Mouse (Mus musculus) lung, postnatal 0 days (tissue): ENCODE measurements around the gene Gm8068. TPM values are rescaled to one million over a fixed set of nuclear protein-coding genes. Genes with fewer than 3 reads are reported as not detected.
A peak's percentile ranks its signal among the peaks of the same experiment; 100 is the strongest.
"Not testable (repeated sequence)": the region's sequence is repeated elsewhere in the genome, so short reads cannot be mapped to it uniquely, and the experiment has no call there.

ENCODE experiments used
- ATAC-seq: fragments of 200-750 bp; cut with Nextera tagmentation; 2 replicates; pipeline ENCODE4 v1.8.0; 2017; ENCODE audit warnings: moderate library complexity
- DNase-seq: peaks from one replicate; pipeline ENCODE4 v3.0.0-alpha.2; 2016; ENCODE audit warnings: low spot score
- H3K27ac ChIP-seq: fragments of 300-500 bp; sonication (generic); 2 replicates; pipeline ENCODE4 v1.5.1; 2014; ENCODE audit warnings: antibody characterized with exemption, mild to moderate bottlenecking, low read length, mixed read lengths
- H3K27me3 ChIP-seq: fragments of 300-500 bp; sonication (generic); replicated peaks from 2 replicates; pipeline ENCODE4 v1.6.1; 2014; ENCODE audit warnings: low read length, mixed read lengths; ENCODE audit not compliant: insufficient read depth
- H3K36me3 ChIP-seq: fragments of 300-500 bp; sonication (generic); 2 replicates; pipeline ENCODE4 v1.6.1; 2014; ENCODE audit warnings: low read length, mixed read lengths; ENCODE audit not compliant: insufficient read depth
- H3K4me1 ChIP-seq: fragments of 300-500 bp; sonication (generic); 2 replicates; pipeline ENCODE4 v1.6.1; 2014; ENCODE audit warnings: antibody characterized with exemption, low read depth, low read length, mixed read lengths; ENCODE audit not compliant: insufficient read depth
- H3K4me2 ChIP-seq: fragments of 300-500 bp; sonication (generic); replicated peaks from 2 replicates; pipeline ENCODE4 v1.6.1; 2014; ENCODE audit warnings: low read depth, mild to moderate bottlenecking, low read length, moderate library complexity, mixed read lengths
- H3K4me3 ChIP-seq: fragments of 300-500 bp; sonication (generic); 2 replicates; pipeline ENCODE4 v1.5.1; 2014; ENCODE audit warnings: low read depth, low read length
- H3K9ac ChIP-seq: fragments of 300-500 bp; sonication (generic); replicated peaks from 2 replicates; pipeline ENCODE4 v1.6.1; 2014; ENCODE audit warnings: low read depth, mild to moderate bottlenecking
- H3K9me3 ChIP-seq: fragments of 300-500 bp; sonication (generic); 2 replicates; pipeline ENCODE4 v1.6.1; 2016; ENCODE audit warnings: low read length, mixed read lengths
- WGBS: fragments of 180-500 bp; shearing (Covaris S2); extraction: QIAGEN DNeasy Blood & Tissue Kit; methylation state at CpG from one replicate; pipeline ENCODE4 v1.1.7; 2014; 5-methylcytosine and 5-hydroxymethylcytosine counted together
- polyA plus RNA-seq: library from polyadenylated mRNA; unstranded; fragments of >200 nt; fragmentation: Nextera tagmentation; extraction: Ambion mirVana; gene quantifications from 2 replicates; pipeline ENCODE4 v1.2.1, GENCODE M21; 2015

Gm8068 gene
- polyA plus RNA-seq = not detected in 2 replicates

- not testable (repeated sequence) for H3K27me3 ChIP-seq, H3K4me1 ChIP-seq, H3K27ac ChIP-seq, H3K9me3 ChIP-seq, H3K4me2 ChIP-seq, ATAC-seq, H3K36me3 ChIP-seq, DNase-seq, H3K9ac ChIP-seq, H3K4me3 ChIP-seq
- WGBS = no CpG with 5 or more reads among the region's 3 CpGs
Observed at GRCm38 (mm10) chr14:41701785-41702184, at the start of gene Gm8068. Gm8068 (minus strand) TSS chr14:41701885.

DNA sequence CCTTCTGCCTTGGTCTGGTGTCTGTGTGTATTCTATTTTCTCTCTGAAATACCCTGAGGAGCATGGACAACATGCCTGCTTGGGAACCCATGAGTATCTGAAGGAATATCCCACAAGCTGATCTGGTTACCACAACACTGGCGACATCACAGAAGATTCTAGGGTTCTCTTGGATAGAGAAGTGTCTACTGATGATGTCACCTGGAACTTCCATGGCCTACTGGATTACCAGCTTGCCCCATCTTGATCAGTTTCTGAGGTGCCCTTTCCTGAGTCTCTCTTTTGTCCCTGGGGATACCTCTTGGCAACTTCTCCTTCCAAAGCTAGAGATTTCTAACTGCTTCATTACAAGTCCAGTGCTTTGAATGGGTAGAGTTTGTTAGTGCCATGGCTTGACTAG is 48.8 kb upstream of the Gm8068 start, which contains the start of gene Gm7929:
Gene Gm7929, minus strand, starts transcription at position 101 of the 400 bp plus-strand sequence.
- not testable (repeated sequence) for H3K4me1 ChIP-seq, ATAC-seq, H3K4me2 ChIP-seq, H3K4me3 ChIP-seq, H3K27me3 ChIP-seq, H3K27ac ChIP-seq, H3K9me3 ChIP-seq, H3K36me3 ChIP-seq, DNase-seq, H3K9ac ChIP-seq
- no CpG with 5 or more reads among the region's 1 CpGs for WGBS

DNA sequence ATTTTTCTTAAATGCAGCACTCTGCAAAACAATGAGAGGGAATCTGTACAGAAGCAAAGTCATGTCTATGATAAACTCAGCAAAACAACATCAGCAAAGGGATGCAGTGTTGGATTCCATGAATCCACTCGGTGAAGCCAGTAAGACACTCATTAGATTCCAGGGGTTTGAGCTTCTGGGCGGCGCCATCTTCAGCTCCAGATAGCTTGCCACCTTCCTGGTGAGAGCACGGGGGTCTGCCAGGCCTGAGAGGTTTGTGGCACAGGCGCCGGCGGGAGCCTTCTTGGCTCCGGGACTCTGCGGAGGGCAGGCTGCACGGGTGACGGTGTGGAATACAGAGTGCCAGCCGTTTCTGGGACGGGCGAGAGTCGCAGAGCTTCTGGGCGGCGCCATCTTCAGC is 21.8 kb upstream of the Gm8068 start:
- not testable (repeated sequence) for H3K27ac ChIP-seq, H3K4me1 ChIP-seq, H3K27me3 ChIP-seq, H3K36me3 ChIP-seq, H3K4me3 ChIP-seq, H3K4me2 ChIP-seq, H3K9ac ChIP-seq, H3K9me3 ChIP-seq, ATAC-seq
- 58% methylated on average over 10 of the region's 17 CpGs for WGBS
- peak; percentile 1 for DNase-seq

DNA sequence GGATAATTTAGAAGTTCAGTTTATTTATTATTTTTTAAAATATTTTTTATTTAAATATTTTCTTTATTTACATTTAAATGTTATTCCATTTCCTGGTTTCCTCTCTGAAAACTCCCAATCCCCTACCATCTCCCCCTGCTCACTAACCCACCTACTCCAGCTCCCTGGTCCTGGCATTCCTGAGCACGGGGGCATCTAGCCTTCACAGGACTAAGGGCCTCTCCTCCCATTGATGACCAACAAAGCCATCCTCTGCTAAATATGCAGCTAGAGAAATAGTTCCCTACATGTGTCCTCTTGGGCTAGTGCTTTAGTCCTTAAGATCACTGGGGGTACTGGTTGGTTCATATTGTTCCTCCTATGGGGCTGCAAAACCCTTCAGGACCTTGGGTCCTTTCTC is 15.5 kb upstream of the Gm8068 start:
- H3K9me3 ChIP-seq, H3K27me3 ChIP-seq, H3K36me3 ChIP-seq, H3K9ac ChIP-seq, DNase-seq, H3K4me1 ChIP-seq, H3K27ac ChIP-seq, H3K4me2 ChIP-seq, H3K4me3 ChIP-seq, ATAC-seq: not testable (repeated sequence)
- WGBS = 84% methylated on average over 1 of the region's 1 CpGs

GRCm38 (mm10) chr14:41648176-41648575 is 53.5 kb downstream of the Gm8068 start:
- H3K27ac ChIP-seq, H3K9me3 ChIP-seq, H3K36me3 ChIP-seq, H3K27me3 ChIP-seq, H3K4me3 ChIP-seq, ATAC-seq, H3K4me2 ChIP-seq, H3K4me1 ChIP-seq, DNase-seq, H3K9ac ChIP-seq: not testable (repeated sequence)
- 74% methylated on average over 2 of the region's 2 CpGs for WGBS

Other genes starting within 250 kb of the Gm8068 start
- gene Gm7954, start 248.4 kb downstream of the Gm8068 start, polyA plus RNA-seq = not detected in 2 replicates
- gene Gm3486, start 212.4 kb downstream of the Gm8068 start, polyA plus RNA-seq = not detected in 2 replicates
- gene Gm7970, start 146.3 kb downstream of the Gm8068 start, polyA plus RNA-seq = not detected in 2 replicates
- gene 1700049E17Rik2, start 128.7 kb downstream of the Gm8068 start, polyA plus RNA-seq = not detected in 2 replicates
- gene Gm3072, start 77.3 kb downstream of the Gm8068 start, polyA plus RNA-seq = not detected in 2 replicates
- not detected in 2 replicates for gene Gm3676, start 55.4 kb downstream of the Gm8068 start, polyA plus RNA-seq
- not detected in 2 replicates for gene Gm7929, start 48.7 kb upstream of the Gm8068 start, polyA plus RNA-seq
- not detected in 2 replicates for gene Gm47189, start 70.6 kb upstream of the Gm8068 start, polyA plus RNA-seq
- gene Gm7980, start 205.4 kb upstream of the Gm8068 start, polyA plus RNA-seq = not detected in 2 replicates
- gene 1700049E17Rik1, start 223.1 kb upstream of the Gm8068 start, polyA plus RNA-seq = not detected in 2 replicates
- not detected in 2 replicates for gene 1700024B05Rik, start 242.1 kb upstream of the Gm8068 start, polyA plus RNA-seq